Mouse (Mus musculus) hindbrain, embryonic 10.5 days (tissue): ENCODE data around the gene Il18. TPM values are rescaled to one million over a fixed set of nuclear protein-coding genes. Genes with fewer than 3 reads are reported as not detected.

ENCODE experiments used
- DNase-seq: peaks from one replicate; pipeline ENCODE4 v3.0.0-alpha.2; 2017; ENCODE audit warnings: low spot score
- H3K27ac ChIP-seq: fragments of 300-500 bp; sonication (generic); 2 replicates; pipeline ENCODE4 v1.5.1; 2016; ENCODE audit warnings: mild to moderate bottlenecking, moderate library complexity
- H3K27me3 ChIP-seq: fragments of 300-500 bp; sonication (generic); 2 replicates; pipeline ENCODE4 v1.6.1; 2016; ENCODE audit warnings: mild to moderate bottlenecking; ENCODE audit not compliant: poor library complexity, insufficient read depth, severe bottlenecking
- H3K36me3 ChIP-seq: fragments of 300-500 bp; sonication (generic); 2 replicates; pipeline ENCODE4 v1.6.1; 2016; ENCODE audit warnings: mild to moderate bottlenecking, moderate library complexity
- H3K4me1 ChIP-seq: fragments of 300-500 bp; sonication (generic); replicated peaks from 2 replicates; pipeline ENCODE4 v1.6.1; 2016; ENCODE audit warnings: mild to moderate bottlenecking
- H3K4me3 ChIP-seq: fragments of 300-500 bp; sonication (generic); 2 replicates; pipeline ENCODE4 v1.5.1; 2016; ENCODE audit warnings: mild to moderate bottlenecking, moderate library complexity
- H3K9me3 ChIP-seq: fragments of 300-500 bp; sonication (generic); 2 replicates; pipeline ENCODE4 v1.6.1; 2016; ENCODE audit warnings: mild to moderate bottlenecking, moderate library complexity
- WGBS: fragments of 180-500 bp; shearing (Covaris S2); methylation state at CpG from one replicate; pipeline ENCODE4 v1.1.7; 2016; 5-methylcytosine and 5-hydroxymethylcytosine counted together
- polyA plus RNA-seq: library from polyadenylated mRNA; unstranded; fragments of >200 nt; fragmentation: Nextera tagmentation; extraction: Ambion mirVana; gene quantifications from 2 replicates; pipeline ENCODE4 v1.2.1, GENCODE M21; 2016

Gene Il18
- polyA plus RNA-seq, 1 experiment from 2014 or later = 5.9 TPM

DNA sequence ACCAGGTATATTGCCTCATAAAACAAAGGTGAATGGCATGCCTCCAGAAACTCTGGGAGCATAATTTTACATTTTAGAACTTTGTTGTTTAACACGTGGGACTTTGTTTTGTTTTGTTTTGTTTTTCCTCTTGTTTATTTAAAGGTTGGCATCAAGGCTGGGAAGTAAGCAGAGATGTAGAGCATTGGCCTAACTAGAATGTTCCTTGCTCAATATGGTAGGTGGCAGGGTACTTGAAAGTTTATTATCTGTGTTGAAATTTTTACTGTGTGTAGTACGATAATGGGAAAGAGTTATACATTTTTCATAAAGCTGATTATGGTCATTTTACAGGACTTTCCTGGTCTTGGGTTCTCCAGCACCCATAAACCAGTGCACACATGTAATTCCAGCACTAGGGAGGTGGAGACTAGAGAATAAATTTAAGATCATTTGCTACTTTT is 7.3 kb downstream of the Il18 start:
- no peaks in the 10 kb centered on the region for H3K4me1 ChIP-seq
- no peaks in the 10 kb centered on the region for H3K27me3 ChIP-seq
- WGBS = 90% methylated on average over 2 of the region's 2 CpGs
- H3K4me3 ChIP-seq = no peak overlapping the region
- no peak for DNase-seq
- H3K27ac ChIP-seq = no peak overlapping the region
- no peaks in the 10 kb centered on the region for H3K36me3 ChIP-seq
- H3K9me3 ChIP-seq = no peaks in the 10 kb centered on the region

DNA sequence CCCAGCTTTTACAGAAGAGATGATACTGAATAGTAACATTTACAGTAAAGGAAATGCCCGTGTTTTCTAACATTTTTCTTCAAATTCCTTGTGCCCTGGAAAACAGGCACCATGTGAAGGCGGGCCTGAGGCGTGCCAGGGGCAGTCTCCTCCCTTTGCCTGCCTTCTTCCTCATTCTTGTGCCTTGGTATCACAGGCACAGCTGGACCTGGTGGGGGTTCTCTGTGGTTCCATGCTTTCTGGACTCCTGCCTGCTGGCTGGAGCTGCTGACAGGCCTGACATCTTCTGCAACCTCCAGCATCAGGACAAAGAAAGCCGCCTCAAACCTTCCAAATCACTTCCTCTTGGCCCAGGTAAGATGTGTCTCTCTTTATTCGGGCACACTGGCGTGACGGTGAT is 10.5 kb downstream of the Il18 start:
- H3K27ac ChIP-seq = no peak overlapping the region
- no peaks in the 10 kb centered on the region for H3K9me3 ChIP-seq
- 79% methylated on average over 7 of the region's 7 CpGs for WGBS
- DNase-seq = no peak
- no peak overlapping the region for H3K4me3 ChIP-seq
- no peaks in the 10 kb centered on the region for H3K27me3 ChIP-seq
- H3K4me1 ChIP-seq = no peaks in the 10 kb centered on the region
- no peaks in the 10 kb centered on the region for H3K36me3 ChIP-seq

DNA sequence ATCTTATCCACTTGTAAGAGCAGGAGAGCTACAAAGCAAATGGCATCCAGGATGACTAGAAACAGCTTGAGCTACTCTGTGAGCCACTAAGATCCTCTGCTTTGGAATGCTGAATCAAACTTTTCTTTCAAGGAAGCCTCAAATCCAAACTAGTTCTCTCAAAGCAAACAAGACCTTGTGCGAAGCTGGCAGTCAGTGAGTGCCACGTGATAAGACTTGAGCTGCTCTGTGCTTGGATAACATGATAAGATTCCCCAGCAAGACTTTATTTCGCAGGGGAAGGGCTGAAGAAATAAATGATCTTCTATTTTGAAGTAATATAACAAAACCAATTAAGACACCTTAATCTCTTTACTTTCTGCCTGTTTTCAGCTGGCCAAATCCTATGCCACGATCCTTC is 11.3 kb downstream of the Il18 start:
- Histone ChIP-seq H3K9me3 (no peaks in the 10 kb centered on the region), H3K27me3 (no peaks in the 10 kb centered on the region), H3K36me3 (no peaks in the 10 kb centered on the region), H3K4me3 (no peak overlapping the region), H3K27ac (no peak overlapping the region), H3K4me1 (no peaks in the 10 kb centered on the region)
- 84% methylated on average over 4 of the region's 4 CpGs for WGBS
- DNase-seq = no peak

DNA sequence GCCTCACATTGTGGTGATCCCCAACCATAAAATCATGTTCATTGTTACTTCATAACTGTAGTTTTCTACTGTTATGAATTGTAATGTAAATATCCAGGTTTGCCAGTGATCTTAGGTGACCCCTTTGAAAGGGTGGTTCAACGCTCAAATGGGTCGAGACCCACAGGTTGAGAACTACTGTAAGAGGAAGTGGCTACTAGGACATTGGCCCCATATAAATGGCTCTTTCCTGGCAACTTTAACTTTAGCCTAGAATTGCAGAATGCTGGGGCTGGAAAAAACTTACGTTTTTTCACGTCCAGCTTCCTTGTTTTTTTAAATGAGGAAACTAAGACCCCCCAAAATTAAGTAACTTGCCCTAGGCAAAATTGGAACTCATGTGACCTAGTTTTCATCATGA is 12.7 kb downstream of the Il18 start:
- Histone ChIP-seq H3K27me3 (no peaks in the 10 kb centered on the region), H3K27ac (no peak overlapping the region), H3K4me3 (no peak overlapping the region), H3K9me3 (no peaks in the 10 kb centered on the region), H3K36me3 (no peaks in the 10 kb centered on the region), H3K4me1 (no peaks in the 10 kb centered on the region)
- DNase-seq = no peak
- 91% methylated on average over 4 of the region's 4 CpGs for WGBS

DNA sequence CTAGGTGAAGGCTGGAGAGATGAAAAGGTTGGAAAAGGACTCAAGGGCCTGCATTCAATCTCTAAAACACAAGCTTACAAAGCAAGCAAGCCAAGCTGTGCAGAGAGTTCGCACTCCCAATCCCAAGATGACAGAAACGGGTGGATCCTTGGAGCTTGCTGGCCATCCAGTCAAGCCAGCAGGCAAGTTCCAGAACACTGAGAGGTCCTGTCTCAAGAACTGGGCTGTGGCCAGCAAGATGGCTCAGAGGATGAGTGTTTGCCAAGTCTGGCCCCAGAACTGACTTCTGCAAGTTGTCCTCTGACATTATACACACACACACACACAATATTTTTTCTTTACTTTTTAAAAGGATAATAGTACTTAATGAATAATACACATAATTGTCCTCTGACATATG is 13.3 kb downstream of the Il18 start:
- 93% methylated on average over 2 of the region's 2 CpGs for whole genome bisulfite sequencing
- H3K27me3 ChIP-seq = no peaks in the 10 kb centered on the region
- no peaks in the 10 kb centered on the region for H3K36me3 ChIP-seq
- H3K9me3 ChIP-seq = no peaks in the 10 kb centered on the region
- DNase-seq = no peak
- no peaks in the 10 kb centered on the region for H3K4me1 ChIP-seq
- no peak overlapping the region for H3K4me3 ChIP-seq
- no peak overlapping the region for H3K27ac ChIP-seq

DNA sequence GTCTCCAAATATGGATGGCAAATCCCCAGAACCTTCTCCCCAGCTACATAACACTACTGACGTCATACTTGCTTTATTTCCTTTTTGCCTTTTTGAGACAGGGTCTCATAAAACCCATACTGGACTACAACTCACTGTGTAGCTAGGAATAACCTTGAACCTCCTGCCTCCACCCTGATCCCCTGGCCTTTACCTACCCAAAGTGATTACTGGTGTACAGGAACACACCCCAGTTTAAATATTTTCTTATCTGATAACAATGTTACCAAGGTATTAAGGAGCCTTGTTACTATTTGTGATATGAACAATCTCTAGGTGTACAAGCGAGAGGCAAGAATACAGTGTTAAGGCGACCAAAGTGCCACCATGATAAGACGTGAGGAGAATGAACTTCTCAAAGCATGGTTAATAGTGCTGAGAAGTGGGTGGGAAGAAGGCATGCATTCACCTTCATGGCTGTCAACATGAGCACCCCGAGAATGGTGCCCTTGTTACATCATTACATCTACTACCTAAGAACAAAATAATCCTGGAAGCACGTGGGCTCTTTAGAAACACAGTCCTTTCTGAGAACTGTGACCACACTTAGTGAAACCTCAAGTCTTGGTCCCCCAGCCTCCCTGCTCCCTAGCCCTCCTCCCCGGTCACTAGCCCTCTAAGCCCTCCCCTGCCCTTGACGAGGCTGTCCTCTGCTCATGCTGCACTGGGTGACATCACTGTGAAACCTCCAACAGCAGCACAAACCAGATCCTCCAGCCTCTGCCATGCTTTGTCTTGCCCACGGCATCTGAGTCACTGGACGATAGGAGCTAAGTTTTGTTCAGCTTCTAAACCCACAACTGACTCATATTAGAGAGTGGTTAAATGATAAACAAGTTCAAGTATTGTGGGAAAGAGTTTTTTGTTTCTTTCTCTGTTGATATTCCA is 15.2 kb downstream of the Il18 start:
- Histone ChIP-seq H3K27ac (no peak overlapping the region), H3K36me3 (no peaks in the 10 kb centered on the region), H3K9me3 (no peaks in the 10 kb centered on the region), H3K4me1 (no peaks in the 10 kb centered on the region), H3K4me3 (no peak overlapping the region), H3K27me3 (no peaks in the 10 kb centered on the region)
- no peak for DNase-seq
- 81% methylated on average over 10 of the region's 10 CpGs for WGBS

DNA sequence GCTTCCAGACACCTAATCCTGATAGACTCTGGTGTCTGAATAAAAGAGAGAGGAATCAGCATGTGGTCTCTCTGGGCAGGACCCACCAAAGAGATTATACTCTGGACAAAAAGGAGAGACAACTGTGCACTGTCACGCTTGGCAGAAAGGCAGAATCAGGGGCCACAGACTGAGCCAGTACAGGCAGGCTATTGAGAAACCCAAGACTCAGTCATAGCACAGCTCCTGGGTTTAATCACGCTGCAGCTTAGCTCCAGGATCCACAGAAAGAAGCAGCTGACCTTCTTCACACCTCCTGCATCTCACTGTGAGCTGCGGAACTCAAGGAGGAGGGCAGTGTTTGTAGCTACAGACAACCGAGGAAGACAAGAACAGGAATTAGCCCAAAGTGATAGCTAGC is 25.7 kb downstream of the Il18 start:
- Histone ChIP-seq H3K27ac (no peak overlapping the region), H3K27me3 (no peaks in the 10 kb centered on the region), H3K4me1 (no peaks in the 10 kb centered on the region), H3K4me3 (no peak overlapping the region), H3K9me3 (no peaks in the 10 kb centered on the region), H3K36me3 (no peaks in the 10 kb centered on the region)
- no peak for DNase-seq
- WGBS = 49% methylated on average over 4 of the region's 4 CpGs

DNA sequence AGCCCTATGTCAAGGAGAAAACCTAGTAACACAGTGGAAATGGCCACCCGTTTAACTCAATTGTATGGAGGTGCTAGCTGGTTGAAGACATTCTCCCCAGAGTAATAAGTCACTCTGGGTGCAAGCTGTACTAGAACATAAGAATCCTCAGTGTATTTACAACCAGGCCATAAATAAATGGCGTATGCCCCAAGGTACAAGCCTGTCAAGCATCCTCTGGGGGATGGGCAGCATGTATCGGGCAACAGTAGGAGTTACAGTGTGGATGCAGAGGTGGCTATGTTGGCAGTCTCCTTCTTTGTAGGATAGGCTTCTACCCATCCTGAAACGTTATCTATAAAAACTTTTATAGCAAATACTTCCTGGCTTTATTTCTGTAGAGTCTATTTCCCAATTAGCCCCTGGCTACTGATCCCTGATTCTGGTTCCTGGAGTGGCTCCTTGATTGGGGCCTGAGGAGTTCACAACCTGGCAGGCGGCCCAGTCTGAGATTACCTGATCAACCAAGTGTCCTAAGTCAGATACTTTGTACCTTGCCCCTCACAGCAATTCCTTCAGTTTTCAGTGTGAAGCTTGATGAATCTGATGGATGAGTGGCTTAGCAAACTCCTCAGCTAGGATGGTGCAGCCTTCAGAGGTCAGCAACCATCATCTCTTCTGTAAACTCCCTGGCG is 30.7 kb downstream of the Il18 start:
- Histone ChIP-seq H3K4me3 (no peak overlapping the region), H3K36me3 (no peaks in the 10 kb centered on the region), H3K4me1 (no peaks in the 10 kb centered on the region), H3K27ac (no peak overlapping the region), H3K27me3 (no peaks in the 10 kb centered on the region), H3K9me3 (no peaks in the 10 kb centered on the region)
- no peak for DNase-seq
- 82% methylated on average over 6 of the region's 6 CpGs for whole genome bisulfite sequencing

DNA sequence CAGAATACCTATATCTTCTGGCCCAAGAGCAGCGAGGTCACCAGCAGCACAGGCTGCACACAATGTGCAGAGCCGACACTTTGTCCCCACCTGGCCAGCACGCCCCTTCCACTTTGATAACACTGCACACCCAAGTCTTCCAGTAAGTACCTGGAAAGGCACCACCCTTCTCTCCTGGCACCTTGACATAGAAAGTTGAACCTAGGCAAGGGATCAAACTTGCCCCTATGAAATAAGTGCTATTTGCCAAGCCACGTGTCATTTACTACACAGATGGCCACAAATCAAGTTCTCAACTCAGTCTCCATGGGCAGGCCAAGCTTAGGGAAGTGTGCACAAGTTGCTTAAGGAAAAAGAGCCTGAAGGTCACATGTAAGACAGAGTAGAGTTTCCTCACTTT is 32.3 kb downstream of the Il18 start:
- Histone ChIP-seq H3K27me3 (no peaks in the 10 kb centered on the region), H3K4me3 (no peak overlapping the region), H3K27ac (no peak overlapping the region), H3K4me1 (no peaks in the 10 kb centered on the region), H3K9me3 (no peaks in the 10 kb centered on the region), H3K36me3 (no peaks in the 10 kb centered on the region)
- WGBS = 71% methylated on average over 4 of the region's 4 CpGs
- no peak for DNase-seq

DNA sequence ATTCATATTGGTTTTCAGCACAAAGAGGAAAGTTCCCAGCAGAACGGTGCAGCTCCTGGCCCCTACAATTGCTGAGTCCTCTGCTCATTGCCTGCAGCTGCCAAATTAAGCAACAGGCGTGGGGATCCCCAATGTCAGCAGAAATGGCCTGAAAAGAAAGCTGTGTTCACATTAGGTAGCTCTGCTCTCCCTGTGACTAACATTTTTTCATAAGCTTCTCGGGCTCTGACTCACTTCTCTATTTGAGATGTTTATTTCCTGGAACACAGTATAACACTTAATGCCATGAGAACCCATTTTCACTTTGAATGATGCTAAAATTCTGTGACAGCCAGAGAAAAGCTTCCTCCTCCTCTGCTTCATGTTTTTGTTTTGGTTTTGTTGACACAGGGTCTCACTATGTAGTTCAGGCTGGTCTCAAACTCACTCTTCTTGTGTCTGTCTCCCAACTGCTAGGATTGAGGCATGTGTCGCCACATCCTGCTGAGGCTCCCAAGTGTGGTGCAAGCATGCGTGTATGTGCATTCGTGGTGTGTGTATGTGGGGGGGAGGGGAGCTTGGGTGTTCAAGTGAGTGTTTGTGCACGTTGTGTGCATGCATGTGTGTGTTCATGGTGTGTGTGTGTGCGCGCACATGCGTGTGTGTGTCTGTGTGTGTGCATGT is 36.4 kb downstream of the Il18 start:
- WGBS = 83% methylated on average over 10 of the region's 10 CpGs
- peaks cover 16% of the 10 kb centered on the region for H3K36me3 ChIP-seq
- H3K4me3 ChIP-seq = no peak overlapping the region
- H3K4me1 ChIP-seq = no peaks in the 10 kb centered on the region
- no peaks in the 10 kb centered on the region for H3K9me3 ChIP-seq
- H3K27ac ChIP-seq = no peak overlapping the region
- H3K27me3 ChIP-seq = no peaks in the 10 kb centered on the region
- no peak for DNase-seq

DNA sequence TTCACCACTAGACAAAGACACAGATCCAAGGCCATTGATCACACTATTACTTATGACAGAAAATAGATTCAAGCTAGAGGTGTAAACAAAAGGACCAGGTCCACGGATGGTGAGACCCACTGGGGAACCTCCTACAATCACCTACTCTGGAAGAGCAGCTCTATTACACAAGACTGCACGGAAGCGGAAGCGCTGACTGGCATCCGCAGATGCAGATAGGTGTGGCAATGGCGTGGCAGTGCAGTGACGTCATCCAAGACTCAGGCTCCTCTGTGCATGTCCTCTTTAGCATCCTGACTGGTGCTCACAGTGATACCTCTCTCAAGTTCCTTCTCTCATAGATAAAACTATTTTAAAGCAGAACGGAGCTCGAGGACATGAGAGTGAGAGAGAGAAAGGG is 38.3 kb downstream of the Il18 start:
- WGBS = 92% methylated on average over 9 of the region's 9 CpGs
- H3K36me3 ChIP-seq = peaks cover 35% of the 10 kb centered on the region
- no peak overlapping the region for H3K4me3 ChIP-seq
- DNase-seq = no peak
- H3K9me3 ChIP-seq = no peaks in the 10 kb centered on the region
- H3K27ac ChIP-seq = no peak overlapping the region
- H3K27me3 ChIP-seq = no peaks in the 10 kb centered on the region
- H3K4me1 ChIP-seq = no peaks in the 10 kb centered on the region

DNA sequence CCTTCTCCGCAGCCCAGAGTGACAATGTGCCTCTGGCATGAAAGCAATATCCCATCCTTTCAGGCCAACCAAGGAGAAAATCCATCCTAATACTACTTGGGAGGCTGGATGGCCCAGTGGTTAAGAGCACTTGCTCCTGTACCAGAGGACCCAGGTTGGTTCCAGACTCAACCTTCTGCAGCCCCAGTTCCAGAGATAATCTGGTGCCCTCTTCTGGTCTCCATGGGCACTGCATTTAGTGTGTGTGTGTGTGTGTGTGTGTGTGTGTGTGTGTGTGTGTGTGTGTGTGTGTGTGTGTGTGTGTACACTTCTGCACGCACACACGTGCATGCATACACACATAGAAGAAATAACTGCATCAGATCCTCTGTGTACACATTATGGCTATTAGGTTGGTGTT is 38.9 kb downstream of the Il18 start:
- Histone ChIP-seq H3K27me3 (no peaks in the 10 kb centered on the region), H3K9me3 (no peaks in the 10 kb centered on the region), H3K4me1 (no peaks in the 10 kb centered on the region), H3K4me3 (no peak overlapping the region), H3K27ac (no peak overlapping the region), H3K36me3 (peaks cover 41% of the 10 kb centered on the region)
- peak; percentile 22 for DNase-seq
- WGBS = 78% methylated on average over 3 of the region's 3 CpGs
